Mouse (Mus musculus): ENCODE measurements around the gene Sst. TPM values are rescaled to one million over a fixed set of nuclear protein-coding genes. Genes with fewer than 3 reads are reported as not detected.
A peak's percentile ranks its signal among the peaks of the same experiment; 100 is the strongest.

Sst gene
- polyA plus RNA-seq, 1 experiment from 2014 or later, result 6.4 TPM

DNA sequence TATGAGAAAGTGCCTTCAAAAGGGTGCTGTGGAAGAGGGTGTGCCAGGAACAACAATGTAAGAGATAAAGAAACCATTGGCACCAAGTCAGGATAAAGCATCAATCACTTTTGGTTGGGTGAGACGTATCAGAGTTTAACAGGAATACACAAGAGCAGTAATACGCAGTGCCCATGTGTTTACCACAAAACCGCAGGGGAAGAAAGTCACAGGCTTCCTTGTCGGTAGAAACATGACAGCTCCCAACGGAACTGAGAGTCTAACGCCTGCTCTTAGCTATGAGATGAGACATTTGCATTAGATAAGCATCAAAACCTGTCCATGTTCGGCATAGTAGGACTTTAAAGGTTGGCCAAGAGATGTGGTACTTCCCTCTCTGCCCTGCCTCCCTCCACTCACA is 46.1 kb downstream of the Sst start:
- Histone ChIP-seq H3K4me3 (ENCODE audit: low read depth, low read length) (no peak overlapping the region), H3K9me3 (ENCODE audit: control insufficient read depth, low read length) (no peaks in the 10 kb centered on the region), H3K4me1 (replicated peaks; ENCODE audit: control insufficient read depth, insufficient read depth, low read length) (no peaks in the 10 kb centered on the region), H3K27me3 (replicated peaks; ENCODE audit: control insufficient read depth, insufficient read depth, low read length) (no peaks in the 10 kb centered on the region), H3K9ac (ENCODE audit: low read length) (no peak overlapping the region), H3K27ac (ENCODE audit: low read depth) (no peak overlapping the region), H3K4me2 (ENCODE audit: low read length) (no peak overlapping the region), H3K36me3 (ENCODE audit: control insufficient read depth, insufficient read depth, low read length) (no peaks in the 10 kb centered on the region)
- no peak for ATAC-seq (replicated peaks; ENCODE audit: low FRiP score, low TSS enrichment, low read depth)
- 83% methylated on average over 7 of the region's 7 CpGs for WGBS
- no peak for DNase-seq (ENCODE audit: low spot score)

DNA sequence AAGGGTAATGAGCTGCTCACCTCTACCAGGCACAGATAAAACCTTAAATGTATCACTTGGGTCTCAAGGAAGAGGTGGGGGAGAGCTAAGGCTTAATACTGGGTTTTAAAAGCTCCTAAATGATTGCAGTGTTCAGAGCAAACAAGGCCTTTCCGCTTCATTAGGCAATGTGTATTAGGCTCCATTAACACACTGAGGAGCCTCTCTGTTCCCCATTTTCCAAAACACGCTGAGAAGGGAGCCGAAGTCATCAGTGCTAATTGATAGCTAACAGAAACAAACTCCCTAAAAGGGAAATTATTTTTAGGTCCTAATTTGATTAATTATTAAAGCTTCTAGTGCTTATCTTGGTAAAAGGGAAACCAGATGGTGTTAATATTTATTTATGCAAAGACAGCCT is 48.1 kb downstream of the Sst start:
- 55% methylated on average over 3 of the region's 3 CpGs for WGBS
- Histone ChIP-seq H3K4me2 (ENCODE audit: low read length) (no peak overlapping the region), H3K27ac (ENCODE audit: low read depth) (no peak overlapping the region), H3K36me3 (ENCODE audit: control insufficient read depth, insufficient read depth, low read length) (no peaks in the 10 kb centered on the region), H3K27me3 (replicated peaks; ENCODE audit: control insufficient read depth, insufficient read depth, low read length) (no peaks in the 10 kb centered on the region), H3K4me3 (ENCODE audit: low read depth, low read length) (no peak overlapping the region), H3K9me3 (ENCODE audit: control insufficient read depth, low read length) (no peaks in the 10 kb centered on the region), H3K9ac (ENCODE audit: low read length) (no peak overlapping the region), H3K4me1 (replicated peaks; ENCODE audit: control insufficient read depth, insufficient read depth, low read length) (no peaks in the 10 kb centered on the region)
- ATAC-seq (replicated peaks; ENCODE audit: low FRiP score, low TSS enrichment, low read depth) (no peak), DNase-seq (ENCODE audit: low spot score) (peak; percentile 23)

Other genes with a start within 250 kb of the Sst start
- gene Rtp2, start 41.4 kb upstream of the Sst start, polyA plus RNA-seq (2014; fragmentation: Nextera tagmentation; extraction: Ambion mirVana), result not detected in 2 replicates
- gene Gm37419, start 97.5 kb upstream of the Sst start, polyA plus RNA-seq (2014; fragmentation: Nextera tagmentation; extraction: Ambion mirVana), result not detected in 2 replicates
- gene Bcl6, start 97.9 kb upstream of the Sst start, polyA plus RNA-seq (2014; fragmentation: Nextera tagmentation; extraction: Ambion mirVana), result 0.49 and 0.95 TPM in 2 replicates